Mouse (Mus musculus) cerebellum, adult 11-12 months (tissue): Measurements from ENCODE around the gene Disp1.

ENCODE experiments used
- DNase-seq: peaks from one replicate; pipeline ENCODE4 v3.0.0; 2022

The Disp1 gene

DNA sequence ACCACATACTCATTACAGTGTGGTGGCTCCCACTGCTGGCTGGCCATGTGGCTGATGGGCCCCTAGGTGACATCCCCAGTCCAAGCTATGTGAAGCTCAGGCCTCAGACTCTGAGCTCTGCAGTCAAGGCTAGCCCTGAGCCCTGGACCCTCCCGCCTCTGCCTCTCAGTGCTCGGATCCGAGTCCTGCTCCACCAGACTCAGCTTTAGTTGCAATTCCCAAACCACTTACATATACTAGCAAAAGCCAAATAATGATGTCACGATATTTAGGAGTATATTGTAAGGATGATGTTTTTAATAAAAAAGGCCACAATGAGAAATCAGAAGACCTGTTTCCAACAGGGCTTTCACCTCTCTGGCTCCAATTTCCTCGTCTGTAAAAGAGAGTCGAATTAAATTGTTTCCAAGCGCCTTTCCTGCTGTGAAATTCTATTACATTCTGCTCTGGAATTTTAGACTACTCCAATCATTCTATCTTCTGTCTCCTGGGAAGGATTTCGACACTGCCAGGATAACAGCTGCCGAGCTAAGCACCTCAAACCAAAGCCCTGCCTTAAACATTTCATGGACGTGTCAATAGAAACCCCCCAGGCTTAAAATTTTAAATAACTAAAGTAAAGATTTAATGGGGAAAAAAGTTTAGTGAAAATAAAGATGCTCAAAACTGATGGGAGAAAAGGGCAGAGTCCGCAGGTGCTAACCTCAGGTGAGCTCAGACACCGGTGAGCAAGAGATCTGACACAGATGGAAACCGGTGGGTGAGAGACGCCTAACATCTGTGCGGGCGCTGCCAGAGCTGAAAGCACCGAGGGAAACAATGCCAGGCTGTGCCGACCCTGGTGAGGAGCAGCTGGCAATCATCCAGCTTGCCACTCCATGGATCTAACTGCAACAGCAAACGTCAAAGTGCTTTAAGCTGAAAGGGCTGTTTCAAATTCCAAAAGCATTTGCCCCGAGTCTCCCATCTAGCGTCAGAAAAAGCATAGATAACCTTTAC, 103.2 kb downstream of the Disp1 start:
- no peak for DNase-seq

DNA sequence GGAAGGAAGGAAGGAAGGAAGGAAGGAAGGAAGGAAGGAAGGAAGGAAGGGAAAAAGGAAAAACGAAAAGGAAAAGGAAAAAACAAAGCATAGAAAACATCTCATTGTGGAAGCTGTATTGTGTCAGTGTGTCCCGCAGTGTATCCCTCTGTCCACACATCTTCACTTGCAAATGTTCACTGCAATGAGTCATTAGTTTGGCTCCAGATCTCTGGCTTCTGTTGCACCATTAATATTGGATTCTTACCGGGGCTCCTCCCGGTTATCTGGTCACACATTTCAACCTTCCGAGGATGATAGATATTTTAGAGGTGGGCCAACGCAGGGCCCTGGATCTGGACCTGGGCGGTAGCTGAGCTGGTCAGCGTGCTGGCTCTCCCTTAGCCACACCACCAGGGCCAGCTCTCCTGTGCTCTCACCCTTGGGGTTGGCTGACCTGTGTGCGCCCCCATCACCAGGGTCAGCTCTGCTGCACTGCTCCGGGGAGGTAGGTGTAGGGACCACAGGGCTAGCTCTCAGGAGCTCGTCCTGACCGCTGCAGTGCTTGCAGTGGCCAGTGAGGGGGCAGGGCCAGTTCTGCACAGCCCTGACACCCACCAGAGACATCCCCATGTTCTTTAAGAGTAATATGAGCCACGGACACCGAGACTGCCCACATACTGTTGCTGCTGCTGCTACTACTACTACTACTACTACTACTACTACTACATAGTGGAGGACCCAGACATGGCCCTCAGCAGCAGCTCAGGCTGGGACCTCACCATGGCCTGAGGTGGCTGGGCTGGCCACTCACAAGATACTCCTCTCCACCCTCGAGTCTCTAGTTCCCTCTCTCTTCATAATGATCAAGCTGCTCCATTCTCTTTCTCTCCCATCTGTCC, 104.1 kb downstream of the Disp1 start:
- no peak for DNase-seq

DNA sequence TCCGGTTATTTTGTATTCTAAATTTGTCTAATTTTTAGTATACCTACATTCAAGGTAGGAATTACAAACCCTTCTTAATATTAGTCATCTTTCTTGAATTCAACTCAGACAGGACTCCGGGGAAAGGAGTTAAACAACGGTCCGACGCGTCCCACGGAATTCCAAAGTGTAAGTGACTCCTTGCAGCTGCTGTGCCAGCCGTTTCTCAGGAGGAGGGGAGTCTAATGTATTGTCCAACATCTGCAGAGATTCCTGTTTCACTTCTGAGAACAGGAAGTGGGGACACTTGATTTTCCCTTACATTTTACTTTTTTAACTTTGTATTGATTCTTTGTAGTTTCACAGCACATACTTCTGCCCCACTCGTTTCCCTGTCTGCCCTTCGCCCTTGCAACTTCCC, 104.9 kb downstream of the Disp1 start:
- DNase-seq, result no peak

DNA sequence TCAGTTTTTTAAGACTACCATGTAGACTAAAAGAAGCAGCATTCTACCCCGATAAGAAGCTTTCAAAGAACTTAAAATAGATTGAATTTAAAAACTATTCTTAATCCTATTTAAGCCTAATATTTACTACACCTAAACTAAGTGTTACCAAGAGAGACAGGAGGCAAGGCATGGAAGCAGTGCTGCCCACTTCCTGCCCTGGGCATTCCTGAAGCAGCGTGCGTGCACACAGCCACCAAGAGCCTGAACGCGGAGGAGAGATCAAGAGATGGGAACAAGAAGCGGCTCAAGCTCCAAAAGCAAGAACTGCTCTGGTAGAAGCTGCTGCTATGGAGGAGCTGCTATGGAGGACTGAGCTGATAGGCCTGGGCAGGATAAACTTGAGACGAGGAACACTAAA, 106.2 kb downstream of the Disp1 start:
- no peak for DNase-seq

DNA sequence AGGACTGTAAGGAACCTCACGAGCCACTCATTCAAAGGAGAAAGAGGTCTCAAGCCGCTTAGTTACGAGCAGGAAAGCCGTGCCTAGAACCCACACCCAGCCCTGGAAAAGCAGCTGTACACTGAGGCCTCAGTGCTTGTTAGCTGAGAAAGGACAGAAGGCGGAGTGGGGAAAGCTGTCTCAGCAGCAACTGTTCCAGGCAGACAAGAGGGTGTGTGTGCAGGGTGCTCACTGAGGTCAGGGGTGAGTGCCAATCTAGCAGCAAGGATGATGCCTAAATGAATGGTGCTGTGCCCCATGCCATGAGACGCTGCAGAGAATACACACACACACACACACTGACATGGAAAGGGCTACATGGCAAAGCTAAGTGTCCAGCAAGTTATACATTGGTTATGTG, 106.8 kb downstream of the Disp1 start:
- DNase-seq, result no peak

DNA sequence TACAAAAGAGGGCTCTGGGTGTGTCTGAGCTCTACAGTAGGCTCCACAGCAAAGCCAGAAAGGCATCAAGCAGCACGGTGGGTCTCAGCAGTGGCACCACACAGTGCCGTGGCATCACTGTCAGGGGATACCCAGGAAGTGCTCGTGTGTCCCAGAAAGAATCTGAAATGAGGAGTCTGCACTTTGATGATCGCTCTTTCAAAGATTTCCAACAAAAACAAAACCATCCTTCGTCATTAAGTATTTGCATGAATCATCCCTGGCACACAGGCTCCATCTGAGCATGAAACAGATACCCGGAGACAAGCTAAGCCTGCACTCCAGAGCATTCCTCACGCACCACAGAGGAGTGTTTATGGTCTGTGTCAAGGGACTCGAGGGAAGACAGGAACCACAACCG, 107.8 kb downstream of the Disp1 start:
- no peak for DNase-seq

DNA sequence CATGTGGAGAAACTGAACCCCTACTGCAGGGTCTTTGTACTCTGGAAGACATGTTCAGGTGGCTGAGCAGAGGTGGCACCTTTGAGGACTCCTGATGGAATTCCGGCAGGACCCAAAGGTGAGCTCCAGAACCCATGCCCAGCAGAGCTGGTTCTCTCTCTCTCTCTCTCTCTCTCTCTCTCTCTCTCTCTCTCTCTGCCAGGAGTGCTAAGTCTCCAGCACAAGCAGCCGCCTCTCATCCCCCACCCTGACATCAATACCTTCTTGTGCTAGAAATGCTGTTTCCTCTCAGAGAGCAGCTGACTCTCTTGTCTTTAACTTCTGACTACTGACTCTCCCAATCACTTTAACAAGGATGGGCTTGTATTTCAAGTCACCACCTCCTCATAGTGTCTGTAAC, 113.8 kb downstream of the Disp1 start:
- DNase-seq, result no peak

DNA sequence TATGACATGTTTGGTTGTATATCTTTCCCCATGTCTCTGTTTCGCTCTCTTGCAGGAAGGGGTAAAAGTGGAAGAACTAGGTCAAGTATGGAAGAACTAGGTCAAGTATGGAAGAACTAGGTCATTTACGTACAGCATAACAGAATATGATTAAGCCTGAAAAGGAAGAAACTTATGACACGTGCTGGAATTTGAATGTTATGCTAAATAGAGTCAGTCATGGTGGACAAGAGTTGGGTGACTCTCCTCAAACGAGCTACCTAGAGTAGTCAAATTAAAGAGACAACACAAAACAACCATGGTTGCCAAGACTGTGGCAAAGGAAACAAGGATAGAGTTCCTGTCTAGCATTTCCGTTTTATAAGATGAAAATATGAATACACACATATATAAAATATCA, 116.6 kb downstream of the Disp1 start:
- DNase-seq, result no peak

DNA sequence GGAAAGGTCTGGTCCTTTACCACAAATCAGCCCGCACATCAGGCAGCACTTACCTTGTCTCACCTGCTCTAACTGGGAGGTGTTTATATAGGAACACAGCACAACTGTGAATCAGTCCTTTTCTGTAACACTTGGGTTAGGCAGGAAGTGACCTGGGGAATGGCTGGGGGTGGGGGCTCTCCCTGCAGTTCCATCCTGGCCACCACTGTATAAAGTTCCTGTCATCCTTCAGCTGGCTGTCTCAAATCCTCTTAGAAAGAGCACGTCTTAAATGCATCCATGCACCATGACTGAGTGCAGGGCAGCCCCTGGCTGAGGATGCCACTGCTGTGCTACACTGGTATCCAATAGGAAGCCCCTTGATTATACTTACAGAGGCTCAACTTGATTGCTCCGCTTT, 118.5 kb downstream of the Disp1 start:
- DNase-seq, result no peak

DNA sequence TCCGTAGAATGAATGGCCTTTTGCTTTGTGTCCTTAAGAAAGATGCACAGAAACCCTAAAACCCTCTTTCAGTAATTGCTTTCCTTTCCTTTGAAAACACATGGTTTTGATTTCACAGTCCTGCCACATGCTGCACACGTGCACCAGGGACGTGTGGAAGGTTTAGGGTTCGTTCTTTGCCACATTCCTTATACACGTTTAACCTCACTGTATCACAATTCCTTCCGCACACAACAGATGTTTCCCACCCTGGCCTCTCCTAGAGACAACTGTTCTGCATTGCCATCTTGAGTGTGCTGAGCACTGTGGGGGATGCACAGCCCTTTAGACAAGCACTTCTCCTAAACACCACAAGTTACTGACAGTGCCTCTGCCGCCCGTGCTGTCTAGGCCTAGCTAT, 119.2 kb downstream of the Disp1 start:
- no peak for DNase-seq

DNA sequence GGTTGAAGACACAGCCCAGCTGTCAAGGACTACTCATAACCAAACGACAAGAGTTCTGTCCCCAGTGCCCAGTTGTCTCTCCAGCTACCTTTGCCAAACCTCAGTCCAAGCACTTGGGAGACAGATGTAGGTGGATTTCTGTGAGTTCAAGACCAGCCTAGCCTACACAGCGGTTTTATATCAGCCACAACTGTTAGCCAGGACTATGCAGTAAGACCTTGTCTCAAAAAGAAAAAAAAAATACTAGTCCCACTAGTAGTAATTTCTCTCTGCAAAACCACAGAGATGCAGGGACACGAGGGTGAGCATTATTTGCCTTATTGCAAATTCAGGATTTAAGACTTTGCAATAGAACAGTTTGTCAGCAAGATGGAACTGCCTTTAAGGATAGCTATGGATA, 120.0 kb downstream of the Disp1 start:
- DNase-seq, result no peak

DNA sequence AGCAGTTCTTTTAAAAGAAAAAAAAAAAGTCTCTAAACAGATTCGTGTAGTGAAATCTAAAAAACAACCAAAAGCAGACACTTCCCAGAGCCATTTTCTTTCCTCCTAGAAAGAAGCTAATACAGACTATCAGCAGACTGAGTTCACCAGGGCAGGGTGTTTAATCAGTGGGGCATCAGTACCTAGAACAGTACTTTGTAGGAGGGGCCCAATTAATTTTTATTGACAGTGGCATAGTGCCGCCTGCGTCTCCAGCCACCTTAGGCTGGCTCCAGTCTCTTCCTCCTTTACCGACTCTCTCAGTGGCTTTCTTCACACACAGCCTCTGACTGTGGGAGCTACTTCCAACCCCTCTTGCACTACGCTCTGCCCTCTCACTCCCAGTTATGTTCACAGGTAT, 121.1 kb downstream of the Disp1 start:
- DNase-seq, result no peak

DNA sequence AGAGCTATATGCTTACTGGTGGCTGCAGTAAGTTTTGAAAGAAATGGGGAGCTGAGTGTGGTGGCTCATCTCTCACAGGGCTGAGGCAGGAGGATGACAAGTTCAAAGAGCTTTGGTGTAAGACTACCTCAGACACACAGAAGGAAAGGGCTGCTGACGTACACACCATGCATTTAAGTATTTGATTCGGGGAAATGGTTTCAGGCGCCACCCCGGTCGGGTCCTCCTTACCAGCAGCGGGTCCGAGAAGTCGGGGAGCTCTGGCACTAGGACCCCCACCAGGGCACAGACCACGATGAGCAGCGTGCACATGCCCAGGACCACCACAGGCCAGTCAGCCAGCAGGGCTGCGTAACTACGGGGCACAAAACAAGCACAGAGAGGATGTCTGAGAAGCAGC, 121.6 kb downstream of the Disp1 start:
- no peak for DNase-seq

DNA sequence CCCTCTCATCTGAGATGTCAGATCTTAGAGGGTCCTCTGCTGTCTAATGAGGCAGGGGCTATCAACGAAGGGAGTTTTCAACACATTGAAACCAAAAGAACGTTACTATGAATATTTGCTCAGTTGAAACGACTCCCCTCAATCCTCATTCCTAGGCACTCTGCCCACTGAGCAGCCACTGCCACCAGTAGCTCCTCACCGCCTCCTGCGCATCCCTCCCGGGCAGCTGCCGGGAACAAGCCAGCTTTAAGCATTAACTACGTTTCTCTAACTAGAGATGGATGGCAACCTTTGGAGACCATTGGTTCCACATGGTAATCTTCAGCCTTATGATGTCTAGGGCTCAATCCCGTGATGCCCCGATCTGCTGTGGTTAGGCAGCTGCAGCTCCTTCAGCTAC, 123.7 kb downstream of the Disp1 start:
- DNase-seq, result no peak

DNA sequence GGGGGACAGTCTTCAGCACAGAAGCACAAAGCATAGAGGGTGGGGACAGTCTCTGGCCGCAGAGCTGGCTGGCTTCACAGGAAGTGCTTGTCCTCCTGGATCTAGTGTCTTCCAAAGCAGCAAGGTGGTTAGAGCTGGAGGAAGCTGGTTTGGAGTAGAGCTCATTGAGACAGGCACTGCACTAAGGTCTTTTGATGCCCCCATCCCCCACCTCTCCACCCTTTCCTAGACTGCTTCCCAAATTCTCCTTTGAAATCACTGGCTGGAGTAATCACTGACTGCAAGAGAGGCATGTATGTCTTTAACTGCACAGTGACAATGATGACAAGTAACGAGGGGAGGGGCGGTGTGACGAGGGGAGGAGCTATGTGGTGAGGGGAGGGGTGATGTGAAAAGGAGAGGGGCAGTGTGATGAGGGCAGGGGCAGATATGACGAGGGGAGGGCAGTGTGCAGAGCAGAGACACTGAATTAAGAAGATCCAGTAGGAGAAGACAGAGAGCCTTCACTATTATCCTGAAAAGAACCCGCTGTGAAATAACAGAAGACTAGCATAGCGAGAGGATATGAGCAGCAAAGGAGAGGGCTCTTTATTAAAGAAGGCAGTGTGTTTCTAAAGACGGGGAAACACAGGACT, 125.8 kb downstream of the Disp1 start:
- DNase-seq, result no peak

DNA sequence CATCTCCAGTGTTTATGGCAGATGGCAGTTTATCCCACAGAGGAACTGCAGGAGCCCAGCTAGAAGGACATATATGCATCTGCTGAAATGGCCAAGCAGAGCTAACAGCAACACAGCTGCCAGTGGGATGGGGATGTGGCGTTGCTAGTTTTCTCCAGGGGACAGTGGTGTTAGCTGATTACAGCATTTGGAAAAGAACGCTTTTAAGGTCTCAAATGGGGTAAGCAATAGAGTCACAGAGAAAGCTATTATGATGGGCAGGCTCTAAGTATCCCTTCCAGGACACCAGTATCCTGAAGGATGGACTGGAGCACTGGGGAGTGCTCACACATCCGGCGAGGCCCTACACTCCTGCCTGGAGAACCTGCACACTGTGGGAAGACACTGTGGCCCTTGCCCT, 129.0 kb downstream of the Disp1 start:
- DNase-seq, result no peak

DNA sequence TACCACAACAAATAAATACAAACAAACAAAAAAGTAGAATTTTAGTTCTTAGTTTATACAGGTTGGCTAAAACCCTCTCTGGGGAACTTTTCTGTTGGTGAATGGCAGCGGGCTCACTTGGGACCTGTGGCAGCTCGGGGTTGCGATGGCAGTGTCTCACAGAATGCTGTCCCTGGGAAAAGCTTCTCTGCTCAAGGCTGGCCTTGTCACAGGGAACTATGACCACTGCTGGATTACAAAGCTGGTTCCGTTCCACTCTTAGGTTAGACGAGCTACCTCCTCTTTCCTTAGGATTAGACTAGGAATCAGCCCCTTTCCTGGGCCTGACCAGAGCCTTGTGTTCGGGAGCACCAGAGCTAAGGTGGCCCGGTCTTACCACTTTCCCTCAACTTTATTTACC, 130.1 kb downstream of the Disp1 start:
- no peak for DNase-seq

DNA sequence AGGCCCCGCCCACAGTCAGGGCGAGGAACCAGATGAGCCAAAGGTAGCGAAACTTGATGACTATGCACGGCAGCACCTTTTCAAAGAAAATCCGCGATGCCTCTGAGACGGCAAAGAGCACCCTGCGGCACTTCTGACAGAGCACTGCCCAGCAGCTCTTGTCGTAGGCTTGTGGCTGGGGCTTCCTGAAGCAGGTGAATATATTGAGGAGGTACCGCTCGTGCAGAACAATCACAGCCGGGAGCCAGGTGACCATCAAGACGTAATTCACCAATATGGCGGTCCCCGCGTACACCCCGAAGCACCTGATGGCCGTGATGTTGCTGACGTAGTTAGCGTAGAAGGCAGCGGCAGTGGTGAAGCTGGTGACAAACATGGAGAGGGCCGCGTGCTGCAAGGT, 132.7 kb downstream of the Disp1 start:
- DNase-seq, result no peak

DNA sequence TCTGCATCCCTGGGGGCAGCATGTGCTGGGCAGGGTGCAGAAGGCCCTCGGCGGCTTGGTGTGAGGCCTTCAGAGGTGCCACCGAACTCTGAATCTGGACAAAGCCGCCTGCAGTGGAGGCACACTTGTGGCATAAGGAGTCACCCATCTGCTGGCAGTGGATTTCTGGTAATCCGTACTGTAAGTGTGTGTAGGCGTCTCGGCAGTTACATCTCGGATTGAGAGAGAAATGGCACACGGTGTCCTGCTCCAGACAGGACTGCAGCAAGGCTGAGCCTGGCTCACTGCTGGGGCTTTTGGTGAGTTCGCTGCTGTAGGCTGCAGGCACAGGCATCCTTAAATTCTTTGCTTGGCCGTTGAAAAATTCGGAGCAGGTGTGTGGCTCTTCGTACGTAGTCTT, 134.5 kb downstream of the Disp1 start:
- no peak for DNase-seq

DNA sequence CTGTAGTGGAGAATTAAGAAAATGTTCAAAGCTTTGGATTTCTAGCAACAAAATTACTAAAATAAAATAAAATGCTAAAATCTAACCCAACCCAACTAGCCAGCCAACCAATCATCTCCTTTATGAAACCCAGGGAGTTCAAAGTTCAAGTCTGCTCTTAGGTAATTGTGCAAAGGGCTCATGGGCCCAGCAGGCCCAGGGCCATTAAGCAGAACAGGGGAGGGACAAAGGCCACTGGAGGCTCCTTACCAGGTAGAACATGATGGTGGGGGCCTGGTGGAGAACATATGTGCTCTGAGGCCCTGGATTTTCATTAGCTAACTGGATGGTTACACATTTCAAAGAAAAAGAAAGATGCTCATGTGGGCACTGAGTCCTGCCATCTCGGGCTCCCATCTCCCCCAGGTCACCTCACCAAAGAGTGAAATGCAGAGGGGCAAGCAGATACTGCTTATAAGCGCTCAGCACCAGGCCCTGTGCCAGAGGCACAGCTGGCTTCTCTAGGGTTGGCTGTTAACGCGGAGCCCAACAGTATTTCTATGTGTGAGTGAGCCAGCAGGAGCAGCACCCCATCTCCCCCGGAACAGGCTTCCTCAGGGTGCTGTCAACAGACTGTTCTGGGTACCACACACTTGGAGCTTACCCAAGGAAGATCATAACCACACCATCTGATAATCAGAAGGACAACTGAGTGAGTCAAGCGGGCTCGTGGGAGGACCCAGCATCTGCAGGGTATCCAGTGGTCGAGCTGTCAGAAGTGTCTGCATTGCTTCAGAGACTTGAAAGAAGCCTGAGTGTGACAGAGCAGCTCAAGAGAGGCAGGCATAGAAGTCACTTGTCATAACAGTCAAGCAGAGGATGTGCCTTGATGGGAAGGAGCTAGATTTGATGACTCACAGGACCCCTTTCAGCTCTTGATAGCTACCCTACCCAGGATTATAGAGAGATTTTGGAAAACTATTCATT, 137.0 kb downstream of the Disp1 start:
- no peak for DNase-seq

DNA sequence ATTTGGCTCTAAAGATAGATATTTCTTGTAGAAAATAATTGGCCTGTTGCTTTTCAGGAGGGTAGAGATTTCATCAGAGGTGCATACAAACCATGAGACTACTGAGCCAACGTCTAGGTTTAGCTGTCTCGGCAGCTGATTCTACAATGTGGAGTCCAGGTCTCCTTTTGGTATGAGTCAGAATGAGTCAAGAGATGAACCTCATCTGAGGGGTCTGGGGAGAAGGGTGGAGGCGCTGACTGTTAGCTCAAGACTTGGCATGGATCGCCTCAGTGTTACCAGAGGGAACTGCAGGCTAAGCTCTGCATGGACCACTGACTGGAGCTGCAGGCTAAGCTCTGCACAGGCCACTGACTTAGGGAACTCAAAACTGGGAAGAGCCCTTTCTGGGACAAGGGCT, 138.9 kb downstream of the Disp1 start:
- DNase-seq, result no peak

DNA sequence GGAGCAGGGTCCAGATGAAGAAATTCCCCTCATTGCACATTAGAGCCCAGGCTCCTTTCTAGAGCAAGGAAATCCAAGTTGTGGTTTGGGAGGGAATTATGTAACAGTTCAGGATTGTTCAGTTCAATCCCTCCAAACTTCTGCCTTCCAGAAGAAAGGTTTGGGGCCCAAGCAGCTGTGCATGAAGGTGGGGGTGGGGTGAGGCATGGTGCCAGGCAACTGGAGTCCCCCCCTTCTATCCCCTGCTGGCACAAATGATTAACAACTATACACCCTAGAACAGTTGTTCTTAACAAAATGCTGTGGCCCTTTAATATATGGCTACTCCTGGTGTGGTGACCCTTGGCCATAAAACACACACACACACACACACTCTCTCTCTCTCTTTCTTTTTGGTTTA, 140.2 kb downstream of the Disp1 start:
- no peak for DNase-seq
